In genomic region chr4:135780255-135780654, GRCm38 (mm10) we compare ENCODE assay signal across 16 mouse cellular contexts. TPM values are rescaled to one million over a fixed set of nuclear protein-coding genes. Genes with fewer than 3 reads are reported as not detected.
DNase-seq lines count a peak whose midpoint lies in the region; ATAC-seq and TF ChIP-seq lines count a peak whose summit lies in the region.
"Had no signal": no experiment of that assay in that cellular context is flagged by ENCODE, and none has a peak within 500 bp of the region (broad histone marks: within the 10 kb centered on the region; RNA-seq: fewer than 3 reads in every experiment).

No protein-coding gene starts in this region.

- H3K27ac ChIP-seq in forebrain, postnatal 0 days (ENCODE audit: low read depth, low read length) = no peak overlapping the region
- H3K27ac ChIP-seq in forebrain, embryonic 13.5 days = no peak overlapping the region
- H3K27ac ChIP-seq: hindbrain, embryonic 15.5 days; liver, embryonic 14.5 days had no signal

- H3K9ac ChIP-seq in forebrain, postnatal 0 days = no peak overlapping the region
- no peak overlapping the region for H3K9ac ChIP-seq in forebrain, embryonic 13.5 days
- H3K9ac ChIP-seq: hindbrain, embryonic 15.5 days; liver, embryonic 14.5 days had no signal

- TF ChIP-seq CTCF in forebrain, postnatal 0 days (IDR thresholded peaks at IDR 0.05; ENCODE audit: low read depth) = no peak

- DNase-seq in forebrain, postnatal 0 days = no peak
- peak; percentile 39 for DNase-seq in kidney, adult 11 months
- no peak for DNase-seq in kidney, adult 9 months
- peak; percentile 62 for DNase-seq in Muller cell, postnatal 12 days (ENCODE audit: inconsistent ontology term)
- DNase-seq in fibroblast of lung, adult 2 months (ENCODE audit: low read depth) = peak; percentile 81
- no peak for DNase-seq in urinary bladder, postnatal 36 days (ENCODE audit: low spot score in 2 of 2)
- DNase-seq in MN1 (ENCODE audit: low spot score) = no peak
- DNase-seq: cerebellum, adult 18-20 months; gastrocnemius, postnatal 14 days; thymus, postnatal 25 days had no signal

- no peak overlapping the region for H3K4me2 ChIP-seq in forebrain, postnatal 0 days (ENCODE audit: low read depth)
- H3K4me2 ChIP-seq in forebrain, embryonic 13.5 days = no peak overlapping the region
- H3K4me2 ChIP-seq: hindbrain, embryonic 15.5 days had no signal

- no peaks in the 10 kb centered on the region for H3K36me3 ChIP-seq in forebrain, postnatal 0 days (ENCODE audit: insufficient read depth)
- H3K36me3 ChIP-seq in forebrain, embryonic 13.5 days (ENCODE audit: poor library complexity, severe bottlenecking) = no peaks in the 10 kb centered on the region
- H3K36me3 ChIP-seq: hindbrain, embryonic 15.5 days had no signal

- no peaks in the 10 kb centered on the region for H3K9me3 ChIP-seq in forebrain, postnatal 0 days (ENCODE audit: low read length)
- no peaks in the 10 kb centered on the region for H3K9me3 ChIP-seq in forebrain, embryonic 13.5 days (replicated peaks)
- H3K9me3 ChIP-seq: hindbrain, embryonic 15.5 days had no signal

- 0 out of 2 replicates have a peak, but pooled peaks have one; percentile 20 for ATAC-seq in forebrain, postnatal 0 days
- ATAC-seq in forebrain, embryonic 13.5 days = no peak
- ATAC-seq: forebrain, embryonic 16.5 days had no signal

- 86% methylated on average over 3 of the region's 3 CpGs for WGBS in forebrain, postnatal 0 days
- 70% methylated on average over 3 of the region's 3 CpGs for WGBS in forebrain, embryonic 13.5 days

- H3K4me1 ChIP-seq in forebrain, postnatal 0 days (ENCODE audit: insufficient read depth) = no peaks in the 10 kb centered on the region
- no peaks in the 10 kb centered on the region for H3K4me1 ChIP-seq in forebrain, embryonic 13.5 days
- H3K4me1 ChIP-seq: hindbrain, embryonic 15.5 days; megakaryocyte, embryonic 14.5 days had no signal

- H3K4me3 ChIP-seq in forebrain, postnatal 0 days (ENCODE audit: low read depth, low read length) = no peak overlapping the region
- H3K4me3 ChIP-seq in forebrain, embryonic 13.5 days = no peak overlapping the region
- H3K4me3 ChIP-seq: hindbrain, embryonic 15.5 days; megakaryocyte, embryonic 14.5 days had no signal

- H3K27me3 ChIP-seq in forebrain, postnatal 0 days (ENCODE audit: insufficient read depth, low read length) = no peaks in the 10 kb centered on the region
- no peaks in the 10 kb centered on the region for H3K27me3 ChIP-seq in forebrain, embryonic 13.5 days
- H3K27me3 ChIP-seq: hindbrain, embryonic 15.5 days had no signal

RNA-seq across cellular contexts. Expression of gene Myom3, which starts 20.7 kb away (rescaled TPM):
- total RNA-seq in forebrain, postnatal 0 days (2014; rRNA removed) = 1.1 and 1.4 TPM in 2 replicates
- polyA plus RNA-seq in forebrain, postnatal 0 days (2015; fragmentation: Nextera tagmentation; extraction: Ambion mirVana) = 1.7 and 2.6 TPM in 2 replicates
- 0.09 TPM in 1 of 2 replicates, not detected in the other for polyA plus RNA-seq in forebrain, embryonic 13.5 days (2015; fragmentation: Nextera tagmentation; extraction: Ambion mirVana)
- total RNA-seq: monocyte, adult 5-6 weeks had no signal

RNA-seq across cellular contexts. Expression of gene Il22ra1, which starts 52.3 kb away (rescaled TPM):
- total RNA-seq in forebrain, postnatal 0 days (2014; rRNA removed) = 0.62 TPM in 1 of 2 replicates, not detected in the other
- not detected in 2 replicates for polyA plus RNA-seq in forebrain, postnatal 0 days (2015; fragmentation: Nextera tagmentation; extraction: Ambion mirVana)
- not detected in 2 replicates for polyA plus RNA-seq in forebrain, embryonic 13.5 days (2015; fragmentation: Nextera tagmentation; extraction: Ambion mirVana)
- total RNA-seq: monocyte, adult 5-6 weeks had no signal
- polyA plus RNA-seq: forebrain, embryonic 16.5 days; hindbrain, embryonic 15.5 days had no signal

Comparison
In these comparisons a context has a peak if more than half of its experiments do, and no peak if none do; other contexts are left out.
1. DNase-seq: peak in kidney, adult 11 months (single experiment), Muller cell, postnatal 12 days (single experiment) and fibroblast of lung, adult 2 months (single experiment); none in forebrain, postnatal 0 days (single experiment), kidney, adult 9 months (single experiment), urinary bladder, postnatal 36 days (0 of 2) and MN1 (single experiment).